In the genomic region with DNA sequence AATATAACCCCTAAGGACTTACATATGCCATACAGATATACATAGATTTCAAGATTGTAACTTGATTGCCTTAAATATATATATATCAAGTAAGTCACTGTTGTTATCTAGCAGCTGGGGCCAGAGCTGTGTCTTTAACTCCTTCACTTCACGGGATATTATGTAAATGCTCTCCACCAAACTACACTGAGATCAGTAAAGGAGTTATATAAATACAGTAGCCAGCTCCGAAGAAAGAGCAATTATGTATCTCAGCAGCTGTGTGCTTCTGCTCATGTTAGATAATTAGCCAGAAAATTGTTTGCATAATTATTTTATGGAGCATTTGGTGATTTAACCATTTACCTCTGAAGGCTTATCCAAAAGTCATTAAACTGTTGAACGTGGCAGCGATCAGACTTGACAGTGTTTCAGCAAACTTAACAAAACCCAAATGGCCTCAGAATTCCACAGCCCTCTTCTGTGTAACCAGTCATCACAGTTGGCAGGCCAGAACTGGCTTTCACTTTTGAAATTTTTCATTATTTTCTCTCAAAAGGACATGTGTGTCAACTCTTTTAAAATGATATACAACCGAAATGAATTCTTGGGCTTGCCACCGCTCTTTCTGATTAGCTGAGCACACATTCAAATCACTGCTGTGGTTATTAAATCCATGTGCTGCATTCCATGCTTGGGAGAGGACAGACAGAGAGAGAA, we compare ENCODE assay signal across 15 mouse cellular contexts.
DNase-seq lines count a peak whose midpoint lies in the region; ATAC-seq lines count a peak whose summit lies in the region.
"Had no signal": no experiment of that assay in that cellular context is flagged by ENCODE, and none has a peak within 500 bp of the region (broad histone marks: within the 10 kb centered on the region; RNA-seq: fewer than 3 reads in every experiment).

No protein-coding gene starts in this region.

- no peak overlapping the region for H3K9ac ChIP-seq in heart, embryonic 12.5 days
- no peak overlapping the region for H3K9ac ChIP-seq in limb, embryonic 13.5 days
- H3K9ac ChIP-seq in embryonic facial prominence, embryonic 12.5 days: no peak overlapping the region
- no peak overlapping the region for H3K9ac ChIP-seq in intestine, embryonic 15.5 days
- H3K9ac ChIP-seq: liver, embryonic 13.5 days had no signal

- H3K27ac ChIP-seq in heart, embryonic 12.5 days (ENCODE audit: poor library complexity, severe bottlenecking): no peak overlapping the region
- no peak overlapping the region for H3K27ac ChIP-seq in limb, embryonic 13.5 days
- no peak overlapping the region for H3K27ac ChIP-seq in limb, embryonic 10.5 days
- H3K27ac ChIP-seq in embryonic facial prominence, embryonic 12.5 days: no peak overlapping the region
- no peak overlapping the region for H3K27ac ChIP-seq in intestine, embryonic 15.5 days
- H3K27ac ChIP-seq: liver, embryonic 13.5 days had no signal

- H3K27me3 ChIP-seq in heart, embryonic 12.5 days (replicated peaks): no peaks in the 10 kb centered on the region
- H3K27me3 ChIP-seq in limb, embryonic 13.5 days: no peaks in the 10 kb centered on the region
- H3K27me3 ChIP-seq in limb, embryonic 10.5 days (ENCODE audit: low read depth, poor library complexity, severe bottlenecking): peaks cover 7% of the 10 kb centered on the region; the same call in 1 of the 2 replicates
- peaks cover 3% of the 10 kb centered on the region; the same call in 1 of the 2 replicates for H3K27me3 ChIP-seq in embryonic facial prominence, embryonic 12.5 days
- no peaks in the 10 kb centered on the region for H3K27me3 ChIP-seq in intestine, embryonic 15.5 days (replicated peaks)
- H3K27me3 ChIP-seq: CH12.LX; liver, embryonic 13.5 days; megakaryocyte, embryonic 14.5 days had no signal

- H3K4me1 ChIP-seq in heart, embryonic 12.5 days (replicated peaks): no peaks in the 10 kb centered on the region
- H3K4me1 ChIP-seq in limb, embryonic 13.5 days: peaks cover 11% of the 10 kb centered on the region
- H3K4me1 ChIP-seq in limb, embryonic 10.5 days: peaks cover 25% of the 10 kb centered on the region
- H3K4me1 ChIP-seq in embryonic facial prominence, embryonic 12.5 days: peaks cover 18% of the 10 kb centered on the region
- no peaks in the 10 kb centered on the region for H3K4me1 ChIP-seq in intestine, embryonic 15.5 days (replicated peaks)
- H3K4me1 ChIP-seq: liver, embryonic 13.5 days; megakaryocyte, embryonic 14.5 days had no signal

- no peak overlapping the region for H3K4me2 ChIP-seq in heart, embryonic 12.5 days
- 0 out of 2 replicates have a peak overlapping the region, but pooled peaks have one; percentile 4 for H3K4me2 ChIP-seq in limb, embryonic 13.5 days (replicated peaks)
- no peak overlapping the region for H3K4me2 ChIP-seq in embryonic facial prominence, embryonic 12.5 days (replicated peaks)
- no peak overlapping the region for H3K4me2 ChIP-seq in intestine, embryonic 15.5 days (replicated peaks)
- H3K4me2 ChIP-seq: liver, embryonic 13.5 days had no signal

- no peak overlapping the region for H3K4me3 ChIP-seq in heart, embryonic 12.5 days
- H3K4me3 ChIP-seq in limb, embryonic 13.5 days: no peak overlapping the region
- no peak overlapping the region for H3K4me3 ChIP-seq in limb, embryonic 10.5 days
- H3K4me3 ChIP-seq in embryonic facial prominence, embryonic 12.5 days: no peak overlapping the region
- H3K4me3 ChIP-seq in intestine, embryonic 15.5 days (replicated peaks): no peak overlapping the region
- H3K4me3 ChIP-seq: liver, embryonic 13.5 days; megakaryocyte, embryonic 14.5 days had no signal

- 62% methylated on average over 6 of the region's 6 CpGs for WGBS in heart, embryonic 12.5 days
- WGBS in limb, embryonic 13.5 days: 18% methylated on average over 6 of the region's 6 CpGs
- WGBS in limb, embryonic 10.5 days: 49% methylated on average over 6 of the region's 6 CpGs
- WGBS in embryonic facial prominence, embryonic 12.5 days: 26% methylated on average over 6 of the region's 6 CpGs
- WGBS in intestine, embryonic 15.5 days: 25% methylated on average over 6 of the region's 6 CpGs

- no peaks in the 10 kb centered on the region for H3K36me3 ChIP-seq in heart, embryonic 12.5 days
- no peaks in the 10 kb centered on the region for H3K36me3 ChIP-seq in limb, embryonic 13.5 days
- no peaks in the 10 kb centered on the region for H3K36me3 ChIP-seq in limb, embryonic 10.5 days
- no peaks in the 10 kb centered on the region for H3K36me3 ChIP-seq in embryonic facial prominence, embryonic 12.5 days
- no peaks in the 10 kb centered on the region for H3K36me3 ChIP-seq in intestine, embryonic 15.5 days
- H3K36me3 ChIP-seq: liver, embryonic 13.5 days had no signal

- peak; percentile 20 to 29 for DNase-seq in heart, adult 18-20 months
- no peak for DNase-seq in limb, embryonic 10.5 days (ENCODE audit: low spot score)
- no peak for DNase-seq in ovary, postnatal 36 days (ENCODE audit: low spot score)
- no peak for DNase-seq in embryo, embryonic 9.5 days (ENCODE audit: extremely low spot score)
- DNase-seq: cerebellum, postnatal 36 days; gastrocnemius, postnatal 10 days; layer of hippocampus, postnatal 36 days; liver, embryonic 13.5 days; thymus, adult 18-20 months had no signal

- no peaks in the 10 kb centered on the region for H3K9me3 ChIP-seq in heart, embryonic 12.5 days (replicated peaks)
- H3K9me3 ChIP-seq in limb, embryonic 13.5 days: no peaks in the 10 kb centered on the region
- H3K9me3 ChIP-seq in limb, embryonic 10.5 days (replicated peaks): no peaks in the 10 kb centered on the region
- H3K9me3 ChIP-seq in embryonic facial prominence, embryonic 12.5 days: no peaks in the 10 kb centered on the region
- no peaks in the 10 kb centered on the region for H3K9me3 ChIP-seq in intestine, embryonic 15.5 days
- H3K9me3 ChIP-seq: liver, embryonic 13.5 days; megakaryocyte, embryonic 14.5 days had no signal

- ATAC-seq in heart, embryonic 12.5 days (ENCODE audit: insufficient number of reproducible peaks, low FRiP score): no peak
- no peak for ATAC-seq in limb, embryonic 13.5 days (ENCODE audit: low FRiP score, low read depth)
- ATAC-seq in embryonic facial prominence, embryonic 12.5 days (ENCODE audit: insufficient number of reproducible peaks, insufficient read depth, low FRiP score, low TSS enrichment): 0 out of 2 replicates have a peak, but pooled peaks have one; percentile 6
- peak; percentile 62 for ATAC-seq in intestine, embryonic 15.5 days

Comparison
In these comparisons a context has a peak if more than half of its experiments do, and no peak if none do; other contexts are left out.
1. DNase-seq: peak in heart, adult 18-20 months (2 of 2); none in limb, embryonic 10.5 days (single experiment), ovary, postnatal 36 days (single experiment) and embryo, embryonic 9.5 days (single experiment).
2. ATAC-seq: peak in embryonic facial prominence, embryonic 12.5 days (single experiment) and intestine, embryonic 15.5 days (single experiment); none in heart, embryonic 12.5 days (single experiment) and limb, embryonic 13.5 days (single experiment).